Mouse (Mus musculus): ENCODE data around the gene Ccdc39.

Ccdc39 gene

GRCm38 (mm10) chr3:33843801-33844632 is at the start of gene Ccdc39:
TSS of gene Ccdc39 (minus strand) at chr3:33844310.
- peak; percentile 74 for DNase-seq (ENCODE audit: low spot score)

- DNase-seq (ENCODE audit: low spot score) = no peak
Observed at GRCm38 (mm10) chr3:33893433-33893832, 49.3 kb upstream of the Ccdc39 start.

- DNase-seq (ENCODE audit: low spot score) = no peak
Observed at GRCm38 (mm10) chr3:33887438-33887837, 43.3 kb upstream of the Ccdc39 start.

GRCm38 (mm10) chr3:33883105-33883504 is 39.0 kb upstream of the Ccdc39 start:
- DNase-seq (ENCODE audit: low spot score) = no peak

GRCm38 (mm10) chr3:33882695-33883094 is 38.6 kb upstream of the Ccdc39 start:
- no peak for DNase-seq (ENCODE audit: low spot score)

- DNase-seq (ENCODE audit: low spot score) = no peak
Observed at GRCm38 (mm10) chr3:33878661-33879060, 34.6 kb upstream of the Ccdc39 start.

GRCm38 (mm10) chr3:33874456-33875286 is 30.6 kb upstream of the Ccdc39 start:
- no peak for DNase-seq (ENCODE audit: low spot score)

GRCm38 (mm10) chr3:33873837-33874236 is 29.7 kb upstream of the Ccdc39 start:
- no peak for DNase-seq (ENCODE audit: low spot score)

GRCm38 (mm10) chr3:33873366-33873765 is 29.3 kb upstream of the Ccdc39 start:
- DNase-seq (ENCODE audit: low spot score) = no peak

- no peak for DNase-seq (ENCODE audit: low spot score)
Observed at GRCm38 (mm10) chr3:33864000-33864540, 20.0 kb upstream of the Ccdc39 start.

GRCm38 (mm10) chr3:33858939-33859338 is 14.8 kb upstream of the Ccdc39 start:
- no peak for DNase-seq (ENCODE audit: low spot score)

- DNase-seq (ENCODE audit: low spot score) = no peak
Observed at GRCm38 (mm10) chr3:33853062-33853461, 9.0 kb upstream of the Ccdc39 start.

GRCm38 (mm10) chr3:33850856-33851255 is 6.7 kb upstream of the Ccdc39 start:
- no peak for DNase-seq (ENCODE audit: low spot score)

GRCm38 (mm10) chr3:33846639-33847038 is 2.5 kb upstream of the Ccdc39 start:
- DNase-seq (ENCODE audit: low spot score) = no peak

- DNase-seq (ENCODE audit: low spot score) = no peak
Observed at GRCm38 (mm10) chr3:33838877-33839276, 5.2 kb downstream of the Ccdc39 start.

- no peak for DNase-seq (ENCODE audit: low spot score)
Observed at GRCm38 (mm10) chr3:33836576-33836975, 7.5 kb downstream of the Ccdc39 start.

GRCm38 (mm10) chr3:33832351-33832750 is 11.8 kb downstream of the Ccdc39 start:
- no peak for DNase-seq (ENCODE audit: low spot score)

GRCm38 (mm10) chr3:33824135-33824946 is 19.8 kb downstream of the Ccdc39 start:
- no peak for DNase-seq (ENCODE audit: low spot score)

GRCm38 (mm10) chr3:33807151-33807550 is 37.0 kb downstream of the Ccdc39 start:
- no peak for DNase-seq (ENCODE audit: low spot score)

GRCm38 (mm10) chr3:33800513-33800820 is 43.6 kb downstream of the Ccdc39 start:
- DNase-seq (ENCODE audit: low spot score) = no peak

GRCm38 (mm10) chr3:33799617-33800512 is 44.2 kb downstream of the Ccdc39 start, which contains the start of gene Ttc14:
TSS of gene Ttc14 (plus strand) at chr3:33799832.
- peak; percentile 97 for DNase-seq (ENCODE audit: low spot score)

Measured in testis, postnatal 14 days (tissue).